ENCODE assay signal across 8 mouse cellular contexts in the genomic region with DNA sequence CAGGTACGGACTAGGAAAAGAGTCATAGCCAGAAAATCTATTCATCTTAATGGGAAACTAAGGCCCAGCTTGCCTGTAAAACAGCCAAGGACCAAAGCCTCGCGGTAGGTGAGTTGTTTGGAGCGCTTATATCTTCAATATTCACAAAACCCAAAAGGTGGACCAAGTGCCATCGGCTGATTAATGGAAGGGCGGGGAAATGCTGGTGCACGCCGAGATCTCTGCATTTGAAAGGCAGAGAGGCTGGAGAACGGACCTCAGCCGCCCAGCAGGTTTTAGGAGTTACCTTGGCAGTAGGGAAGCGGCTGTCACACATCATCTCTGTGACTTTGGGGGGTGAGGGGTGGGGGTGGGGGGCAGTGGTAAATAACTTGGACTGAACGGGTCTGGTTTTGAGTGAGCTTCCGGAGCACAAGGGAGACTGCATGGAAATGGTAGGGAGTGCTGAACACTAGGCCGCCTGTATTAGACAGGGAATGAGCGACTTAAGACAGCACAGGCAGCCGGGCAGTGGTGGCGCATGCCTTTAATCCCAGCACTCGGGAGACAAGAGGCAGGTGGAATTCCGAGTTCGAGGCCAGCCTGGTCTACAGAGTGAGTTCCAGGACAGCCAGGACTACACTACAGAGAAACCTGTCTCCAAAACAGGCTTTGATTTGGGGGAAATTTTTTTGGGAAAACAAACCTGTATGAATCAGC. TPM values are rescaled to one million over a fixed set of nuclear protein-coding genes. Genes with fewer than 3 reads are reported as not detected.
DNase-seq lines count a peak whose midpoint lies in the region; ATAC-seq and TF ChIP-seq lines count a peak whose summit lies in the region.

No protein-coding gene starts in this region.

- no peaks in the 10 kb centered on the region for H3K9me3 ChIP-seq in heart, embryonic 11.5 days (replicated peaks; ENCODE audit: control insufficient read depth, low read length)
- H3K9me3 ChIP-seq in CH12.LX (replicated peaks; ENCODE audit: low read length), result no peaks in the 10 kb centered on the region
- no peaks in the 10 kb centered on the region for H3K9me3 ChIP-seq in liver, embryonic 12.5 days (replicated peaks)

- H3K9ac ChIP-seq in heart, embryonic 11.5 days (ENCODE audit: low read depth, low read length), result peak overlapping the region; percentile 84
- peak overlapping the region; percentile 58 for H3K9ac ChIP-seq in CH12.LX (ENCODE audit: insufficient read depth, low read depth)
- H3K9ac ChIP-seq in liver, embryonic 12.5 days, result peak overlapping the region; percentile 84

- DNase-seq in heart, adult 8-10 months (ENCODE audit: low spot score), result no peak
- peak; percentile 24 for DNase-seq in CH12.LX (ENCODE audit: extremely low read depth)
- DNase-seq in cerebellum, adult 9-11 months, result no peak
- DNase-seq in thymus, postnatal 25 days, result no peak
- DNase-seq in T-cell, adult 2 months (ENCODE audit: low spot score), result no peak

- ATAC-seq in heart, embryonic 11.5 days (replicated peaks; ENCODE audit: insufficient number of reproducible peaks, low FRiP score, low TSS enrichment), result no peak
- no peak; the same call in none of the 2 replicates for ATAC-seq in liver, embryonic 12.5 days

- H3K36me3 ChIP-seq in heart, embryonic 11.5 days (ENCODE audit: control insufficient read depth, insufficient read depth, low read length), result peaks cover 19% of the 10 kb centered on the region
- peaks cover 42 to 66% of the 10 kb centered on the region in 2 experiments for H3K36me3 ChIP-seq in CH12.LX (replicated peaks in 1 of 2; ENCODE audit: control insufficient read depth in 1 of 2, insufficient read depth in 1 of 2, low read length in 1 of 2)
- H3K36me3 ChIP-seq in liver, embryonic 12.5 days, result peaks cover 66% of the 10 kb centered on the region

- H3K4me1 ChIP-seq in heart, embryonic 11.5 days (ENCODE audit: control insufficient read depth, insufficient read depth, low read length), result peaks cover 7% of the 10 kb centered on the region
- H3K4me1 ChIP-seq in CH12.LX (ENCODE audit: control insufficient read depth in 1 of 2, insufficient read depth in 2 of 2), result peaks cover 6 to 20% of the 10 kb centered on the region in 2 experiments
- H3K4me1 ChIP-seq in embryonic fibroblast, embryonic 13.5 days (ENCODE audit: control insufficient read depth, insufficient read depth, low read length), result 0 out of 2 replicates have a peak, but pooled peaks cover 2% of the 10 kb centered on the region
- peaks cover 53% of the 10 kb centered on the region for H3K4me1 ChIP-seq in liver, embryonic 12.5 days

- TF ChIP-seq POLR2A in CH12.LX (IDR thresholded peaks at IDR 0.05; ENCODE audit: low read depth, low read length), result no peak
- no peak for TF ChIP-seq POLR2A in embryonic fibroblast, embryonic 13.5 days (IDR thresholded peaks at IDR 0.05; ENCODE audit: low read depth, low read length)

- no peak for TF ChIP-seq EP300 in CH12.LX (IDR thresholded peaks at IDR 0.05; ENCODE audit: low read length)

- no peaks in the 10 kb centered on the region for H3K27me3 ChIP-seq in heart, embryonic 11.5 days (ENCODE audit: control insufficient read depth, insufficient read depth, low read length)
- H3K27me3 ChIP-seq in CH12.LX (replicated peaks), result no peaks in the 10 kb centered on the region
- H3K27me3 ChIP-seq in liver, embryonic 12.5 days (replicated peaks), result no peaks in the 10 kb centered on the region

- peak overlapping the region; percentile 80 for H3K4me2 ChIP-seq in heart, embryonic 11.5 days
- peak overlapping the region; percentile 60; the same call in 1 of the 2 replicates for H3K4me2 ChIP-seq in CH12.LX (ENCODE audit: insufficient read depth, low read depth, poor library complexity, severe bottlenecking)
- peak overlapping the region; percentile 83 for H3K4me2 ChIP-seq in liver, embryonic 12.5 days

- no peak for TF ChIP-seq RAD21 in CH12.LX (IDR thresholded peaks at IDR 0.05; ENCODE audit: low read depth, low read length)

- 7% methylated on average over 20 of the region's 20 CpGs for WGBS in heart, embryonic 11.5 days (ENCODE audit: insufficient replicate concordance)
- WGBS in liver, embryonic 12.5 days (ENCODE audit: insufficient replicate concordance), result 3% methylated on average over 20 of the region's 20 CpGs

- H3K27ac ChIP-seq in heart, embryonic 11.5 days (ENCODE audit: low read depth, low read length), result peak overlapping the region; percentile 66
- peak overlapping the region; percentile 30; the same call in 1 of the 2 replicates for H3K27ac ChIP-seq in CH12.LX (ENCODE audit: insufficient read depth, low read depth)
- peak overlapping the region; percentile 45; the same call in 1 of the 2 replicates for H3K27ac ChIP-seq in embryonic fibroblast, embryonic 13.5 days (ENCODE audit: insufficient read depth, low read length)
- H3K27ac ChIP-seq in liver, embryonic 12.5 days, result peak overlapping the region; percentile 90

- dilution Hi-C loops in CH12.LX (cut with MboI; ENCODE audit: extremely low pct_ligation_motif_present, extremely low pct_unique_long_range_greater_than_20kb, low sequenced_read_pairs), result no loop called here

- in situ Hi-C loops in CH12.LX (cut with MboI; ENCODE audit: low pct_ligation_motif_present, low pct_unique_long_range_greater_than_20kb, low sequenced_read_pairs), result loop anchor here (5.0 kb wide), 2 partner anchors 41 to 54 kb away; partner anchors contain the start of gene Rasa4

- TF ChIP-seq CTCF in CH12.LX (conservative IDR thresholded peaks at IDR 0.05 in 1 of 2, IDR thresholded peaks at IDR 0.05 in 1 of 2; ENCODE audit: low read depth in 2 of 2, low read length in 2 of 2), result no peak
- TF ChIP-seq CTCF in embryonic fibroblast, embryonic 13.5 days (IDR thresholded peaks at IDR 0.05; ENCODE audit: borderline replicate concordance, insufficient read depth, low read length), result no peak

- peak overlapping the region; percentile 86 for H3K4me3 ChIP-seq in heart, embryonic 11.5 days (ENCODE audit: low read depth, low read length)
- H3K4me3 ChIP-seq in CH12.LX (replicated peaks in 1 of 3; ENCODE audit: low read depth in 2 of 3, low read length in 2 of 3, poor library complexity in 1 of 3), result peak overlapping the region; percentile 61 to 96 (median 75)
- peak overlapping the region; percentile 88 for H3K4me3 ChIP-seq in embryonic fibroblast, embryonic 13.5 days (ENCODE audit: insufficient read depth, low read length)
- H3K4me3 ChIP-seq in liver, embryonic 12.5 days, result peak overlapping the region; percentile 86

- H3K79me2 ChIP-seq in CH12.LX (replicated peaks; ENCODE audit: control insufficient read depth, extremely low read depth, insufficient read depth, poor library complexity, severe bottlenecking), result peaks cover 11% of the 10 kb centered on the region

TF ChIP-seq in CH12.LX, 34 proteins besides CTCF, POLR2A, EP300 and RAD21 (continues in another document):
- no peak for TF ChIP-seq RCOR1 (conservative IDR thresholded peaks at IDR 0.05; ENCODE audit: low read depth, low read length)
- no peak for TF ChIP-seq ETS1 (conservative IDR thresholded peaks at IDR 0.05; ENCODE audit: low read depth, low read length)
- no peak for TF ChIP-seq POLR2AphosphoS2 (IDR thresholded peaks at IDR 0.05; ENCODE audit: low read depth, low read length)
- TF ChIP-seq ZC3H11A (IDR thresholded peaks at IDR 0.05; ENCODE audit: low read depth, low read length), result no peak

RNA-seq across cellular contexts. Expression of gene Alkbh4, which starts 0.5 kb away (rescaled TPM):
- polyA plus RNA-seq in heart, embryonic 11.5 days (2014; fragmentation: Nextera tagmentation; extraction: Ambion mirVana), result 15.8 and 16.7 TPM in 2 replicates
- 1 to 10 TPM; 4.0 to 5.4 (median 4.6) TPM for total RNA-seq in heart, adult 8-10 months (2022)
- total RNA-seq in CH12.LX (2012; rRNA removed) (12.9 and 15.7 TPM in 2 replicates), CH12.LX (2014; rRNA removed) (10.2 and 12.2 TPM in 2 replicates)
- 12.0 and 15.9 TPM in 2 replicates for polyA plus RNA-seq in CH12.LX (2012; ENCODE audit: insufficient read length, low read depth)
- 8.1 and 8.8 TPM in 2 replicates for polyA plus RNA-seq in embryonic fibroblast, embryonic 13.5 days (2011; ENCODE audit: insufficient read length, low read depth, missing spikeins)
- polyA plus RNA-seq in liver, embryonic 12.5 days (2016; fragmentation: Nextera tagmentation; extraction: Ambion mirVana), result 17.0 and 18.8 TPM in 2 replicates

RNA-seq across cellular contexts. Expression of gene Lrwd1, which starts 0.6 kb away (rescaled TPM):
- polyA plus RNA-seq in heart, embryonic 11.5 days (2014; fragmentation: Nextera tagmentation; extraction: Ambion mirVana), result 21.7 and 22.6 TPM in 2 replicates
- 1 to 10 TPM; 5.4 to 6.9 (median 6.0) TPM for total RNA-seq in heart, adult 8-10 months (2022)
- total RNA-seq in CH12.LX (2012; rRNA removed), result 58.9 and 62.1 TPM in 2 replicates
- 49.6 and 54.3 TPM in 2 replicates for total RNA-seq in CH12.LX (2014; rRNA removed)
- polyA plus RNA-seq in CH12.LX (2012; ENCODE audit: insufficient read length, low read depth), result 52.2 and 65.9 TPM in 2 replicates
- polyA plus RNA-seq in embryonic fibroblast, embryonic 13.5 days (2011; ENCODE audit: insufficient read length, low read depth, missing spikeins), result 22.5 and 24.1 TPM in 2 replicates
- 53.4 and 54.5 TPM in 2 replicates for polyA plus RNA-seq in liver, embryonic 12.5 days (2016; fragmentation: Nextera tagmentation; extraction: Ambion mirVana)

RNA-seq across cellular contexts. Expression of gene Polr2j, which starts 20.0 kb away (rescaled TPM):
- 164 and 178 TPM in 2 replicates for polyA plus RNA-seq in heart, embryonic 11.5 days (2014; fragmentation: Nextera tagmentation; extraction: Ambion mirVana)
- total RNA-seq in heart, adult 8-10 months (2022), result 10 to 100 TPM; 73.1 to 88.1 (median 78.9) TPM
- 137 and 186 TPM in 2 replicates for total RNA-seq in CH12.LX (2012; rRNA removed)
- 160 and 178 TPM in 2 replicates for total RNA-seq in CH12.LX (2014; rRNA removed)
- 117 and 121 TPM in 2 replicates for polyA plus RNA-seq in CH12.LX (2012; ENCODE audit: insufficient read length, low read depth)
- polyA plus RNA-seq in embryonic fibroblast, embryonic 13.5 days (2011; ENCODE audit: insufficient read length, low read depth, missing spikeins), result 67.7 TPM in 2 replicates
- 186 and 191 TPM in 2 replicates for polyA plus RNA-seq in liver, embryonic 12.5 days (2016; fragmentation: Nextera tagmentation; extraction: Ambion mirVana)

RNA-seq across cellular contexts. Expression of gene Orai2, which starts 34.1 kb away (rescaled TPM):
- polyA plus RNA-seq in heart, embryonic 11.5 days (2014; fragmentation: Nextera tagmentation; extraction: Ambion mirVana), result 2.5 and 2.7 TPM in 2 replicates
- 1 to 10 TPM in 1 of 4 experiments, under 1 TPM in 3; 0.31 to 1.3 (median 0.67) TPM for total RNA-seq in heart, adult 8-10 months (2022)
- total RNA-seq in CH12.LX (2012; rRNA removed) (7.3 and 8.8 TPM in 2 replicates), CH12.LX (2014; rRNA removed) (6.4 and 7.3 TPM in 2 replicates)
- 7.4 TPM in 2 replicates for polyA plus RNA-seq in CH12.LX (2012; ENCODE audit: insufficient read length, low read depth)
- 11.3 and 14.6 TPM in 2 replicates for polyA plus RNA-seq in embryonic fibroblast, embryonic 13.5 days (2011; ENCODE audit: insufficient read length, low read depth, missing spikeins)
- polyA plus RNA-seq in liver, embryonic 12.5 days (2016; fragmentation: Nextera tagmentation; extraction: Ambion mirVana), result 4.4 and 6.7 TPM in 2 replicates

RNA-seq across cellular contexts. Expression of gene Rasa4, which starts 52.7 kb away (rescaled TPM):
- 0.39 and 0.96 TPM in 2 replicates for polyA plus RNA-seq in heart, embryonic 11.5 days (2014; fragmentation: Nextera tagmentation; extraction: Ambion mirVana)
- total RNA-seq in heart, adult 8-10 months (2022), result 1 to 10 TPM; 6.6 to 7.6 (median 6.9) TPM
- total RNA-seq in CH12.LX (2012; rRNA removed) (0.29 and 1.3 TPM in 2 replicates), CH12.LX (2014; rRNA removed) (0.07 and 0.28 TPM in 2 replicates)
- 0.11 and 0.16 TPM in 2 replicates for polyA plus RNA-seq in CH12.LX (2012; ENCODE audit: insufficient read length, low read depth)
- polyA plus RNA-seq in embryonic fibroblast, embryonic 13.5 days (2011; ENCODE audit: insufficient read length, low read depth, missing spikeins), result 20.6 and 39.8 TPM in 2 replicates
- 1.5 and 1.6 TPM in 2 replicates for polyA plus RNA-seq in liver, embryonic 12.5 days (2016; fragmentation: Nextera tagmentation; extraction: Ambion mirVana)

Comparison
In these comparisons a context has a peak if more than half of its experiments do, and no peak if none do; other contexts are left out.
1. H3K27ac ChIP-seq: peak in every context shown above with its lines; median percentile 90 in liver, embryonic 12.5 days; 66 in heart, embryonic 11.5 days; 45 in embryonic fibroblast, embryonic 13.5 days; 30 in CH12.LX.